Mouse (Mus musculus): Measurements from ENCODE around the gene Necap1.

DNA sequence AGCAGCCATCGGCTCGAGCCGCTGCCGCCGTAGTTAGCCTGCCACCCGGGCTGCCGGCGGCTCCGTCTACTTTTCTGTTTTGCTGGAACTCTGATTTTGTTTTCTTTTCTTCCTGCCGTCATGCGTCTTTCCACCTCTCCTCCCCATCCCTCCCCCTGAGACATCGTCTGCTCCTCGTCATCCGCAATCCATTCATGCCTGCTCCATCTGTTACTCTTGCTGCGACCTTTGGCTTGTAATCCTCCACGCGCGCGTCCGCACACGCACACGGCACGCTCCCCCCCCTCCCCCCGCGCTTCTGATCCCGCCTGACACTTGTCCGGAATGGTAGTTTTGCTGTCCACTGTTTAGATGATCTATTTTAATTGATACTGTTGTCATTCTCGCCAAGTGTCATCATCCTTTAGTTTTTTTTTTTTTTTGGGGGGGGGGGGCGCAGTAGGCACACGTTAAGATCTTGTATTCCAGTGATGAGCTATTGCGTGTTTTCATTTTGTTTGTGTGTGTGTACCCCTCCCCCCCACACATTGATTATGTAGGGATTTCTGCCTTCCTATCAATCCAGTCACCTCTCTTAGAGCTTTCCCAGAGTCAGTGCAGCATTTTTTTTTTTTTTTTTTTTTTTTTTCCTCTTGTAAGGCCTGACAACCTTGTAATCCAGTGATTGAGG is 581 bp downstream of the Necap1 start:
- TF ChIP-seq CTCF (IDR thresholded peaks at IDR 0.05), result no peak
- TF ChIP-seq EP300 (IDR thresholded peaks at IDR 0.05), result no peak
